7 mouse cellular contexts compared by ENCODE assay signal in the genomic region with DNA sequence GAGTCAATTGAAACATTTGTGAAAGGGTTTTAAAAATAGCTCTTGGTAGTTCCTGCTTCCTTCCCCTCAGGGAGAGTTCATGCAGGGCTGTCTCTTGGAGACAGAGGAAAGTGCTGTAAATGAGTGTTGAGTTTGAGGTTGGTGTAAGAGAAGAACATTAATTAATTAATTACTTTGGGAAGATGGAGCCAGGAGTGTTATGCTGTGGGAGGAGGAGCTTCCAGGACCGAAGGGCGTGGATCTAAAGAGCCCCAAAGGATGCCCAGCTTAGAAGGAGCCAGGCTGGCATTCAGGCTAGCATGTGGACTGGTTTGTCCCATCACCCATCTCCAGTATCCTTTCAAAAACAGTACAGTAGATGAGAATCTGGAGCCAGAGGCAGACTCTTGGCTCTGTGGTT. TPM values are rescaled to one million over a fixed set of nuclear protein-coding genes. Genes with fewer than 3 reads are reported as not detected.
A peak's percentile ranks its signal among the peaks of the same experiment; 100 is the strongest.
DNase-seq lines count a peak whose midpoint lies in the region; ATAC-seq lines count a peak whose summit lies in the region.
"Not testable (repeated sequence)": the region's sequence is repeated elsewhere in the genome, so short reads cannot be mapped to it uniquely, and the experiment has no call there.

No protein-coding gene starts in this region.

- no CpG with 5 or more reads among the region's 2 CpGs for WGBS in embryonic facial prominence, embryonic 12.5 days
- no CpG with 5 or more reads among the region's 2 CpGs for WGBS in heart, embryonic 11.5 days (ENCODE audit: insufficient replicate concordance)
- WGBS in hindbrain, embryonic 13.5 days = no CpG with 5 or more reads among the region's 2 CpGs
- no CpG with 5 or more reads among the region's 2 CpGs for WGBS in kidney, embryonic 15.5 days
- no CpG with 5 or more reads among the region's 2 CpGs for WGBS in liver, embryonic 12.5 days (ENCODE audit: insufficient replicate concordance)
- no CpG with 5 or more reads among the region's 2 CpGs for WGBS in midbrain, embryonic 11.5 days
- WGBS in neural tube, embryonic 12.5 days = no CpG with 5 or more reads among the region's 2 CpGs

- H3K4me3 ChIP-seq in embryonic facial prominence, embryonic 12.5 days; heart, embryonic 11.5 days (ENCODE audit: low read depth, low read length); hindbrain, embryonic 13.5 days; kidney, embryonic 15.5 days (replicated peaks); liver, embryonic 12.5 days; midbrain, embryonic 11.5 days (ENCODE audit: low read depth, low read length); neural tube, embryonic 12.5 days: not testable (repeated sequence)

- not testable (repeated sequence) for H3K27ac ChIP-seq in embryonic facial prominence, embryonic 12.5 days; heart, embryonic 11.5 days (ENCODE audit: low read depth, low read length); hindbrain, embryonic 13.5 days; kidney, embryonic 15.5 days; liver, embryonic 12.5 days; midbrain, embryonic 11.5 days (ENCODE audit: low read depth, low read length); neural tube, embryonic 12.5 days

- H3K9me3 ChIP-seq in embryonic facial prominence, embryonic 12.5 days; heart, embryonic 11.5 days (replicated peaks; ENCODE audit: control insufficient read depth, low read length); hindbrain, embryonic 13.5 days; kidney, embryonic 15.5 days (replicated peaks); liver, embryonic 12.5 days (replicated peaks); midbrain, embryonic 11.5 days (ENCODE audit: control insufficient read depth, low read length); neural tube, embryonic 12.5 days: not testable (repeated sequence)

- ATAC-seq in embryonic facial prominence, embryonic 12.5 days (ENCODE audit: insufficient number of reproducible peaks, insufficient read depth, low FRiP score, low TSS enrichment) = peak; percentile 77; the same call in 1 of the 2 replicates
- ATAC-seq in heart, embryonic 11.5 days (replicated peaks; ENCODE audit: insufficient number of reproducible peaks, low FRiP score, low TSS enrichment) = peak; percentile 68
- peak; percentile 43; the same call in 1 of the 2 replicates for ATAC-seq in hindbrain, embryonic 13.5 days (ENCODE audit: low FRiP score)
- ATAC-seq in kidney, embryonic 15.5 days (replicated peaks; ENCODE audit: low FRiP score) = peak; percentile 49; the same call in 1 of the 2 replicates
- 0 out of 2 replicates have a peak, but pooled peaks have one; percentile 18 for ATAC-seq in liver, embryonic 12.5 days
- ATAC-seq in midbrain, embryonic 11.5 days (ENCODE audit: low FRiP score) = peak; percentile 64; the same call in 1 of the 2 replicates
- peak; percentile 74 for ATAC-seq in neural tube, embryonic 12.5 days (ENCODE audit: low FRiP score, low read depth)

- not testable (repeated sequence) for H3K4me1 ChIP-seq in embryonic facial prominence, embryonic 12.5 days; heart, embryonic 11.5 days (ENCODE audit: control insufficient read depth, insufficient read depth, low read length); hindbrain, embryonic 13.5 days (replicated peaks); kidney, embryonic 15.5 days; liver, embryonic 12.5 days; midbrain, embryonic 11.5 days (ENCODE audit: control insufficient read depth, insufficient read depth, low read length); neural tube, embryonic 12.5 days

- H3K4me2 ChIP-seq in embryonic facial prominence, embryonic 12.5 days (replicated peaks); heart, embryonic 11.5 days; hindbrain, embryonic 13.5 days; kidney, embryonic 15.5 days; liver, embryonic 12.5 days; midbrain, embryonic 11.5 days; neural tube, embryonic 12.5 days (replicated peaks): not testable (repeated sequence)

- not testable (repeated sequence) for H3K36me3 ChIP-seq in embryonic facial prominence, embryonic 12.5 days; heart, embryonic 11.5 days (ENCODE audit: control insufficient read depth, insufficient read depth, low read length); hindbrain, embryonic 13.5 days; kidney, embryonic 15.5 days; liver, embryonic 12.5 days; midbrain, embryonic 11.5 days (ENCODE audit: control insufficient read depth, insufficient read depth, low read length); neural tube, embryonic 12.5 days

- not testable (repeated sequence) for H3K9ac ChIP-seq in embryonic facial prominence, embryonic 12.5 days; heart, embryonic 11.5 days (ENCODE audit: low read depth, low read length); hindbrain, embryonic 13.5 days; kidney, embryonic 15.5 days; liver, embryonic 12.5 days; midbrain, embryonic 11.5 days (ENCODE audit: low read length); neural tube, embryonic 12.5 days

- H3K27me3 ChIP-seq in embryonic facial prominence, embryonic 12.5 days; heart, embryonic 11.5 days (ENCODE audit: control insufficient read depth, insufficient read depth, low read length); hindbrain, embryonic 13.5 days; kidney, embryonic 15.5 days; liver, embryonic 12.5 days (replicated peaks); midbrain, embryonic 11.5 days (ENCODE audit: control insufficient read depth, insufficient read depth, low read length); neural tube, embryonic 12.5 days (replicated peaks): not testable (repeated sequence)

- DNase-seq in midbrain, embryonic 11.5 days (ENCODE audit: low spot score, missing footprints) = not testable (repeated sequence)

RNA-seq across cellular contexts. Expression of gene Slc16a14, which starts 58.3 kb away (rescaled TPM):
- 0.75 and 1.9 TPM in 2 replicates for polyA plus RNA-seq in embryonic facial prominence, embryonic 12.5 days (2016; fragmentation: Nextera tagmentation; extraction: Ambion mirVana)
- 0.07 and 0.09 TPM in 2 replicates for polyA plus RNA-seq in heart, embryonic 11.5 days (2014; fragmentation: Nextera tagmentation; extraction: Ambion mirVana)
- polyA plus RNA-seq in hindbrain, embryonic 13.5 days (2015; fragmentation: Nextera tagmentation; extraction: Ambion mirVana) = 14.0 and 14.6 TPM in 2 replicates
- 0.37 and 0.47 TPM in 2 replicates for polyA plus RNA-seq in kidney, embryonic 15.5 days (2015; fragmentation: Nextera tagmentation; extraction: Ambion mirVana)
- 0.05 TPM in 1 of 2 replicates, not detected in the other for polyA plus RNA-seq in liver, embryonic 12.5 days (2016; fragmentation: Nextera tagmentation; extraction: Ambion mirVana)
- polyA plus RNA-seq in midbrain, embryonic 11.5 days (2014; fragmentation: Nextera tagmentation; extraction: Ambion mirVana) = 4.7 and 4.8 TPM in 2 replicates
- polyA plus RNA-seq in neural tube, embryonic 12.5 days (2016; fragmentation: Nextera tagmentation; extraction: Ambion mirVana) = 5.6 and 6.5 TPM in 2 replicates

Comparison
In these comparisons a context has a peak if more than half of its experiments do, and no peak if none do; other contexts are left out.
1. ATAC-seq: peak in every context shown above with its lines; median percentile 77 in embryonic facial prominence, embryonic 12.5 days; 74 in neural tube, embryonic 12.5 days; 68 in heart, embryonic 11.5 days; 64 in midbrain, embryonic 11.5 days; 49 in kidney, embryonic 15.5 days; 43 in hindbrain, embryonic 13.5 days; 18 in liver, embryonic 12.5 days.